Mouse (Mus musculus) ovary, adult 2 months (tissue): ENCODE results near the gene Olfr1238. TPM values are rescaled to one million over a fixed set of nuclear protein-coding genes. Genes with fewer than 3 reads are reported as not detected.

Experiments
- polyA plus RNA-seq: library from polyadenylated mRNA; depleted of rRNA; stranded (reverse); fragments of >200 nt; gene quantifications from 2 replicates; pipeline ENCODE4 v1.2.3, GENCODE M21; 2012; rRNA removed

Gene Olfr1238
- polyA plus RNA-seq: not detected in 2 replicates

DNA sequence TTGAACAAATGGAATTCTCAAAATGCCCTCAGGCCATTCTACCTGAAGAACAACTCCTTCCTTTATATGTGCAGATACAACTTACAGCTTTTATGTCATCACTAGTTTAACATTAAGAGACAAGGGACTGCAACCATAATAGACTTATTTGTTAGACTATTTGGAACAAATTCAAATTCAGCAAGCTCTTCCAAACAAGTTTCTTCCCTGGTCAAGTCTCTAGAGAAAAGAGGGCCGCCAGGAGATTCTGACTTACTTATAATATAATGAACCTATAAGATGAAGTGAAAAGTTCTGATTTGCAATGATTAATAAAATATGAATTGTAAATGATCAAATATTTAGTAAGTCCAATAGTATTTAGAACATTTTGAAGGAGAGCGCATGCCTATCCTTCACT, at the start of gene Olfr1238:
Olfr1238 (minus strand) TSS at position 101 of the 400 bp plus-strand sequence.

GRCm38 (mm10) chr2:89442900-89443299, 33.4 kb upstream of the Olfr1238 start, which contains the start of gene Olfr1240:
Gene Olfr1240 (minus strand): TSS chr2:89443000.

GRCm38 (mm10) chr2:89420307-89420706, 10.8 kb upstream of the Olfr1238 start, which contains the start of gene Olfr1239:
Gene Olfr1239 (minus strand): TSS chr2:89420407.

GRCm38 (mm10) chr2:89364765-89365164, 44.7 kb downstream of the Olfr1238 start, which contains the start of gene Olfr1234:
Gene Olfr1234 (minus strand): TSS chr2:89364865.

Other genes starting within 250 kb of the Olfr1238 start
- gene Olfr1224-ps1, start 245.6 kb downstream of the Olfr1238 start, polyA plus RNA-seq: not detected in 2 replicates
- not detected in 2 replicates for gene Olfr1225, start 235.0 kb downstream of the Olfr1238 start, polyA plus RNA-seq
- not detected in 2 replicates for gene Olfr1226, start 209.6 kb downstream of the Olfr1238 start, polyA plus RNA-seq
- gene Olfr1228, start 155.6 kb downstream of the Olfr1238 start, polyA plus RNA-seq: not detected in 2 replicates
- not detected in 2 replicates for gene Olfr1229, start 121.7 kb downstream of the Olfr1238 start, polyA plus RNA-seq
- not detected in 2 replicates for gene Olfr1230, start 112.4 kb downstream of the Olfr1238 start, polyA plus RNA-seq
- gene Olfr1231, start 102.6 kb downstream of the Olfr1238 start, polyA plus RNA-seq: not detected in 2 replicates
- gene Olfr1232, start 80.0 kb downstream of the Olfr1238 start, polyA plus RNA-seq: not detected in 2 replicates
- not detected in 2 replicates for gene Olfr1233, start 67.3 kb downstream of the Olfr1238 start, polyA plus RNA-seq
- not detected in 2 replicates for gene Olfr1234, start 44.8 kb downstream of the Olfr1238 start, polyA plus RNA-seq
- gene Olfr1239, start 10.7 kb upstream of the Olfr1238 start, polyA plus RNA-seq: not detected in 2 replicates
- gene Olfr1240, start 33.3 kb upstream of the Olfr1238 start, polyA plus RNA-seq: not detected in 2 replicates
- not detected in 2 replicates for gene Olfr1241, start 77.5 kb upstream of the Olfr1238 start, polyA plus RNA-seq
- not detected in 2 replicates for gene Olfr1242, start 88.7 kb upstream of the Olfr1238 start, polyA plus RNA-seq
- not detected in 2 replicates for gene Olfr1243, start 121.8 kb upstream of the Olfr1238 start, polyA plus RNA-seq
- not detected in 2 replicates for gene Olfr1245, start 168.8 kb upstream of the Olfr1238 start, polyA plus RNA-seq
- 0.17 TPM in 1 of 2 replicates, not detected in the other for gene Olfr1246, start 183.5 kb upstream of the Olfr1238 start, polyA plus RNA-seq
- gene Olfr1247, start 204.5 kb upstream of the Olfr1238 start, polyA plus RNA-seq: not detected in 2 replicates
- gene Olfr1248, start 208.6 kb upstream of the Olfr1238 start, polyA plus RNA-seq: not detected in 2 replicates
- gene Olfr1249, start 225.3 kb upstream of the Olfr1238 start, polyA plus RNA-seq: not detected in 2 replicates